Mouse (Mus musculus): ENCODE measurements around the gene Ldlrad2.

Gene Ldlrad2

GRCm38 (mm10) chr4:137546003-137546525 lies 28.3 kb downstream of the Ldlrad2 start:
- DNase-seq (ENCODE audit: low spot score) = peak; percentile 38

- DNase-seq (ENCODE audit: low spot score) = no peak
Observed at GRCm38 (mm10) chr4:137545568-137545967, 28.8 kb downstream of the Ldlrad2 start.

GRCm38 (mm10) chr4:137542968-137543367 lies 31.4 kb downstream of the Ldlrad2 start:
- DNase-seq (ENCODE audit: low spot score) = no peak

- no peak for DNase-seq (ENCODE audit: low spot score)
Observed at GRCm38 (mm10) chr4:137540356-137540755, 34.0 kb downstream of the Ldlrad2 start.

GRCm38 (mm10) chr4:137527872-137528271 lies 46.5 kb downstream of the Ldlrad2 start:
- no peak for DNase-seq (ENCODE audit: low spot score)

- no peak for DNase-seq (ENCODE audit: low spot score)
Observed at GRCm38 (mm10) chr4:137527368-137527767, 47.0 kb downstream of the Ldlrad2 start.

- no peak for DNase-seq (ENCODE audit: low spot score)
Observed at GRCm38 (mm10) chr4:137525426-137525825, 48.9 kb downstream of the Ldlrad2 start.
